Mouse (Mus musculus) liver, adult 2 months (tissue): Measurements from ENCODE around the gene Lrrc4c. TPM values are rescaled to one million over a fixed set of nuclear protein-coding genes. Genes with fewer than 3 reads are reported as not detected.

ENCODE experiments used
- DNase-seq: peaks from one replicate; pipeline ENCODE4 v3.0.0-alpha.2; 2011; ENCODE audit warnings: low read depth, low spot score; ENCODE audit errors: extremely low read depth
- H3K27ac ChIP-seq: fragments of 200-500 bp; replicated peaks from 2 replicates; pipeline ENCODE4 v1.5.1; 2012; ENCODE audit warnings: low read depth, mild to moderate bottlenecking, control low read depth, inconsistent platforms, low read length; ENCODE audit not compliant: insufficient read depth
- H3K27me3 ChIP-seq: fragments of 200-500 bp; 2 replicates; pipeline ENCODE4 v1.6.1; 2012; ENCODE audit warnings: mild to moderate bottlenecking, moderate library complexity, low read length, inconsistent platforms; ENCODE audit not compliant: control insufficient read depth, insufficient read depth
- H3K36me3 ChIP-seq: fragments of 200-500 bp; 2 replicates; pipeline ENCODE4 v1.6.1; 2012; ENCODE audit warnings: low read length, inconsistent platforms; ENCODE audit not compliant: control insufficient read depth, insufficient read depth
- H3K4me1 ChIP-seq: fragments of 200-500 bp; 2 replicates; pipeline ENCODE4 v1.6.1; 2011; ENCODE audit warnings: low read length; ENCODE audit not compliant: control insufficient read depth, insufficient read depth
- H3K4me3 ChIP-seq: fragments of 200-500 bp; 2 replicates; pipeline ENCODE4 v1.5.1; 2011; ENCODE audit warnings: low read depth, mild to moderate bottlenecking, control low read depth, low read length, moderate library complexity; ENCODE audit not compliant: insufficient read depth
- H3K79me2 ChIP-seq: fragments of 200-500 bp; 2 replicates; pipeline ENCODE4 v1.6.1; 2012; ENCODE audit warnings: inconsistent platforms, mild to moderate bottlenecking, low read length, moderate library complexity; ENCODE audit not compliant: control insufficient read depth, insufficient read depth
- H3K9ac ChIP-seq: fragments of 200-500 bp; 2 replicates; pipeline ENCODE4 v1.6.1; 2012; ENCODE audit warnings: low read depth, mild to moderate bottlenecking, control low read depth, inconsistent platforms, low read length
- CTCF ChIP-seq: fragments of 200-500 bp; IDR thresholded peaks from 2 replicates; pipeline ENCODE4 v1.5.1; 2011; ENCODE audit warnings: low read depth, low read length, control low read depth
- POLR2A ChIP-seq: fragments of 200-500 bp; IDR thresholded peaks from 2 replicates; pipeline ENCODE4 v1.6.1; 2011; ENCODE audit warnings: low read length, control low read depth; ENCODE audit not compliant: insufficient read depth; ENCODE audit errors: extremely low read depth
- WGBS: fragments of 180-500 bp; shearing (Covaris S2); methylation state at CpG from one replicate; pipeline ENCODE4 v1.1.7; 2018; 5-methylcytosine and 5-hydroxymethylcytosine counted together
- polyA plus RNA-seq: library from polyadenylated mRNA; depleted of rRNA; stranded (reverse); fragments of >200 nt; gene quantifications from 2 replicates; pipeline ENCODE4 v1.2.3, GENCODE M21; 2012
- total RNA-seq: library from RNA; depleted of rRNA; stranded (reverse); fragments of >200 nt; gene quantifications from 2 replicates; pipeline ENCODE4 v1.2.3, GENCODE M21; 2014

The Lrrc4c gene
- total and polyA plus RNA-seq, 2 experiments: 0.39 to 1.4 TPM

DNA sequence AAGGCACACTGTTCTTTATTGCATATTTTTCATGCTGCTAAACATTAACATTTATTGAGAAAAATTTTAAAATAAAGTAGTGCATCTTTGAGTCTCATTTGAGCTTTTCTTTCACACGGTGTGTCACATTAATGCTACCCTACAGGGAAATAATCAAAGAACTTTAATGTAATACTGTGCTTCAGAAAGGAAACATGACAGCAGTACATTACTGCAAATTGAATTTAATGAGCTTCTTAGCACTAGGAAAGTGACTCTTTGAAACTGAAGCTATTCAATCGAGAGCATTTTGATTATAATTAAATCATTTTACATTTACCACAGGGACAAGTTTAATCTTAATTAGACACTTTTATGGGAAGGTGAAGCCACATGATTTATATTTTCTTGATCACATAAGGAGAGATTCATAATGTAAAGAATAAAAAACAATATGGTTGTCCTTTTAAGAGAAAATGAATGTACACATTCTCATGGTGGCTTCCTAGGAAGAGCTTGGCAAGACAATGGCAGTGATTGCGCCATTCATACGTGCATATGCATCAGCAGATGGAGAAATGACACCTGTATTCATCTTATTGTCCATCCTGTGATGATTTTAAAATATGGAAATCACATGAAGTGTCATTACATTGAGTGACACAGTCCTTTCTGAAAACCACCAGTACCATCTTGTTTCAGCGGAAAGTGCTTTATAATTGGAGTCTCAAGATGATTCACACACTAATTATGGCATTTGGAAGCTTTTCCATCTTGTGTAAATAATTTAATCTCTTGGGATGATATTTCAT is 719.2 kb downstream of the Lrrc4c start:
- no peaks in the 10 kb centered on the region for H3K4me1 ChIP-seq
- H3K36me3 ChIP-seq: no peaks in the 10 kb centered on the region
- no peak overlapping the region for H3K9ac ChIP-seq
- H3K27ac ChIP-seq: no peak overlapping the region
- no peaks in the 10 kb centered on the region for H3K27me3 ChIP-seq
- DNase-seq: no peak
- 73% methylated on average over 5 of the region's 5 CpGs for WGBS
- H3K79me2 ChIP-seq: no peaks in the 10 kb centered on the region
- no peak overlapping the region for H3K4me3 ChIP-seq
- no peak for TF ChIP-seq CTCF
- no peak for TF ChIP-seq POLR2A

DNA sequence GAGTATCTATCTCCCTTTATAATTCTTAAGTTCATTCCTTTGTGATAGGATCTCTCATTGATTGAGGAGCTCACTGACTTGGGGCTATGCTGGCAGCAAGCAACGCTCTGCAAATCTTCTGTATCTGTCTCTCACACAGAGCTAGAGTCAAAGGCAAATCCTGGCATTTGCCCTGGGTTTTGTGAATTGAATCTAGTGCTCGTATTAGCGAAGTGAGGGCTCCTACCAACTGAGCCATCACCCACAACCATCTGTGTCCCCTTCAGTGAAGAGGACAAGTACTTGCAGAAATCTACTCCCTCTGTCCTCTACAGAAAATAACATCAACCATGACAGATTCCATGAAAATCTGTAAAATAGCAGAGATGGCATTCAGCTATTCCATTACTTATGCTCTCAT is 726.0 kb downstream of the Lrrc4c start:
- H3K27me3 ChIP-seq: no peaks in the 10 kb centered on the region
- no peak for DNase-seq
- no peaks in the 10 kb centered on the region for H3K79me2 ChIP-seq
- H3K36me3 ChIP-seq: no peaks in the 10 kb centered on the region
- H3K27ac ChIP-seq: no peak overlapping the region
- H3K9ac ChIP-seq: no peak overlapping the region
- TF ChIP-seq CTCF (no peak), POLR2A (no peak)
- H3K4me3 ChIP-seq: no peak overlapping the region
- 77% methylated on average over 3 of the region's 3 CpGs for WGBS
- H3K4me1 ChIP-seq: no peaks in the 10 kb centered on the region

DNA sequence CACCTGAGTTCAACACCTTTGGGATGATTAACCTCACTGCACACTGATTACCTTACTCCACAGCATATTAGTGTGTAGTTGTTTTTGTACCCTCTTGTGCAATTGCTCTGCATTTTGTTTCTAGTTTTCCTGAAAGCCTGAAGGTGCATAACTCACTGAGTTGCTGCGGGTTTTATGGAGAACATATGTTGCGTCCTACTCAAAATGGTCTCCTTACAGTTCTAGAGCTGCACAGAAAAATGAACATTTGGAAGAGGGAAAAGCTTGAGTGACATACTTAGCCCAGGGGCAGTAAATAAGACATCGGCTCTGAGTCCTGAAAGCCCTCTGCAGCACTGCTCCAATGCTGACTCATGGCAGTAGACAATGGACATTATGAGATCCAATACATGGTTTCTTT is 727.7 kb downstream of the Lrrc4c start:
- H3K4me1 ChIP-seq: no peaks in the 10 kb centered on the region
- WGBS: 93% methylated on average over 3 of the region's 3 CpGs
- H3K27ac ChIP-seq: no peak overlapping the region
- no peak for TF ChIP-seq POLR2A
- TF ChIP-seq CTCF: no peak
- H3K36me3 ChIP-seq: no peaks in the 10 kb centered on the region
- H3K79me2 ChIP-seq: no peaks in the 10 kb centered on the region
- H3K9ac ChIP-seq: no peak overlapping the region
- H3K27me3 ChIP-seq: no peaks in the 10 kb centered on the region
- no peak for DNase-seq
- H3K4me3 ChIP-seq: no peak overlapping the region

DNA sequence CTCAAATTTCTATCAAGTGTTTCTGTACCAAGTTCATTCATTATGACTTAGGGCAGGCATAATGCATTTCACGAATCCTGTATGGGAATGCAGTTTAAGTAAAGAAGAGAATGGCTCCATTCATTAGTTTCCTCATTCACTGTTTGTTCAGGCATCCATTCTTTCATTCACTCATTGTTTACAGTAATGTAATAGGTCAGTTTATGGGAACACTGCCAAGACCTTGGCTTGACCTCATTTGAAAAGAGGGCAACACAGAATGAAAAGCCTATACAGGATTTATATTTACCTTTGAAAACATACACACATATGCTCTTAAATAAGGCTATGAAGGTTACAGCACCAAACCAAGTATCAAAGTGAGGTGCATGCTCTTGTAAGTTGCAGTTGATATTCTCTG is 762.2 kb downstream of the Lrrc4c start:
- no peak overlapping the region for H3K4me3 ChIP-seq
- no peaks in the 10 kb centered on the region for H3K79me2 ChIP-seq
- no peaks in the 10 kb centered on the region for H3K27me3 ChIP-seq
- H3K36me3 ChIP-seq: no peaks in the 10 kb centered on the region
- no peak overlapping the region for H3K9ac ChIP-seq
- no peaks in the 10 kb centered on the region for H3K4me1 ChIP-seq
- peak; percentile 40 for DNase-seq
- H3K27ac ChIP-seq: no peak overlapping the region
- TF ChIP-seq POLR2A: no peak
- TF ChIP-seq CTCF: no peak
- 40% methylated on average over 1 of the region's 1 CpGs for WGBS

DNA sequence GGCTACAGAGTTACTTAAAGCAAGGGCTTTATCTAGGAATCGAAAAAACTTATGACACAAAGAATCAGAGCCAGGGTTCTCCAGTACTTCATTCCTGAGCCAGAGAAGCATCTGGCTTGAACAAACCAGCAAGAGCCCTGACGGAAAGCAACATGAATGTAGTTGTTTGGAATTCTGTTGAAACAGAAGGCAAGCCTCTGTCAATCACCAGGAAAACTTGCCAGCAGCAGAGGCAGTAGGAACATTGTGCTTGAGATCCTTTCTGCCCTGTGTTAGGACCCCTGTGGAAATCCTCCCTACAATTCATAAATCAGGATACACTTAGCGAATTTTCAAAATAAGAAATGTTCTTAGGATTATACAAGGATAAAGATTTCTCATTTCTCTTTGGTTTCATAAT is 780.0 kb downstream of the Lrrc4c start:
- Histone ChIP-seq H3K27ac (no peak overlapping the region), H3K9ac (no peak overlapping the region), H3K27me3 (no peaks in the 10 kb centered on the region), H3K36me3 (no peaks in the 10 kb centered on the region), H3K4me1 (no peaks in the 10 kb centered on the region), H3K4me3 (no peak overlapping the region), H3K79me2 (no peaks in the 10 kb centered on the region)
- DNase-seq: no peak
- TF ChIP-seq POLR2A (no peak), CTCF (no peak)
- WGBS: 52% methylated on average over 3 of the region's 3 CpGs

DNA sequence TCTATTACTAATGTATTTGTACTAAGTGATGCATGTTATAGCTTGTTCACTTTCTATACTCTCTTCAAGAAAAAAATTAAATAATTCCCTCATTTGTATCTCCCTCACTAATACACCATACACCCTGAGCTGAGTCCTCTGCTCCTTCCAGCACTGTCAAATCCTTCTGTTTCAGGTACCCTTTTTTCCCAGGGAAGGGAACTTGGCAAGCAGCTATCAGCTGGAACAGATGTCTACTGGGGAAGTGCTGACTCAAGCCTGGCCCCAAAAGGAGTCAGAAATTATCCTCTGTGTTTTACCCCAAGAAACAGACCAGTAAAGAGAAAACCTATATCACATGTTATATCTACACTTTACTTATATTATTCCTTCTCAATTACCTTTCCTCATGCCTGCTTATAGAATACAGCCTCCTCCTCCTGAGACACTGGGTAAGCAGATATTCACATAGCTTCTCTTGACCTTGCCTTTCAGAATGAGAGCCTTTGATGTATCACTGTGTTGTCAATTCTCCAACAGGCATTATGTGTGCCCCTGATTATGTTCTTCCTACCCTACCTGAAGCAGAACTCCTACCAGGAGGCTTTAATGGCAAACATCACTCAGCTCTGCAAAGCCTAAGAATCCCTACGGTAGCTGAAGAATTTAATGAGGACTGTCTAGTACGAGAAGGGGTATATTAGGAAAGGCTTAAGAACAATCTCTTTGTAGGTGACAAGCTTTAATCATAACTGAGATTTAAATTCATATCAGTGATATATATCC is 785.6 kb downstream of the Lrrc4c start:
- Histone ChIP-seq H3K4me1 (no peaks in the 10 kb centered on the region), H3K9ac (no peak overlapping the region), H3K27me3 (no peaks in the 10 kb centered on the region), H3K27ac (no peak overlapping the region), H3K79me2 (no peaks in the 10 kb centered on the region), H3K4me3 (no peak overlapping the region), H3K36me3 (no peaks in the 10 kb centered on the region)
- TF ChIP-seq POLR2A (no peak), CTCF (no peak)
- WGBS: 82% methylated on average over 2 of the region's 2 CpGs
- DNase-seq: no peak
